Mouse (Mus musculus) forebrain, embryonic 14.5 days (tissue): ENCODE measurements at regions not wholly inside any gene's neighbourhood (a gene's known extent, or its start where the extent isn't known, plus 50 kb on each side); places are given as distances from the start of the nearest gene placed in this dataset.

Source experiments
- ATAC-seq: fragments of 200-750 bp; cut with Nextera tagmentation; 2 replicates; pipeline ENCODE4 v1.8.0; 2017; ENCODE audit warnings: mild to moderate bottlenecking, moderate library complexity
- DNase-seq: peaks from one replicate; pipeline ENCODE4 v3.0.0-alpha.2; 2015; ENCODE audit warnings: low spot score
- H3K27ac ChIP-seq: fragments of 300-500 bp; sonication (generic); 2 replicates; pipeline ENCODE4 v1.5.1; 2014; ENCODE audit warnings: low read depth, mild to moderate bottlenecking, control low read depth, low read length, moderate library complexity
- H3K27me3 ChIP-seq: fragments of 300-500 bp; sonication (generic); replicated peaks from 2 replicates; pipeline ENCODE4 v1.6.1; 2014; ENCODE audit warnings: low read length, control low read depth, mixed read lengths; ENCODE audit not compliant: control insufficient read depth, insufficient read depth
- H3K36me3 ChIP-seq: fragments of 300-500 bp; sonication (generic); 2 replicates; pipeline ENCODE4 v1.6.1; 2014; ENCODE audit warnings: low read length, control low read depth; ENCODE audit not compliant: control insufficient read depth, insufficient read depth
- H3K4me1 ChIP-seq: fragments of 300-500 bp; sonication (generic); 2 replicates; pipeline ENCODE4 v1.6.1; 2014; ENCODE audit warnings: antibody characterized with exemption, low read length, control low read depth; ENCODE audit not compliant: control insufficient read depth, insufficient read depth
- H3K4me2 ChIP-seq: fragments of 300-500 bp; sonication (generic); 2 replicates; pipeline ENCODE4 v1.6.1; 2014; ENCODE audit warnings: mild to moderate bottlenecking, control low read depth, low read length
- H3K4me3 ChIP-seq: fragments of 300-500 bp; sonication (generic); 2 replicates; pipeline ENCODE4 v1.5.1; 2014; ENCODE audit warnings: low read depth, low read length, control low read depth
- H3K9ac ChIP-seq: fragments of 300-500 bp; sonication (generic); 2 replicates; pipeline ENCODE4 v1.6.1; 2014; ENCODE audit warnings: mild to moderate bottlenecking, low read length, control low read depth, moderate library complexity
- H3K9me3 ChIP-seq: fragments of 300-500 bp; sonication (generic); replicated peaks from 2 replicates; pipeline ENCODE4 v1.6.1; 2016; ENCODE audit warnings: low read length, control low read depth, mixed read lengths; ENCODE audit not compliant: control insufficient read depth
- WGBS: fragments of 180-500 bp; shearing (Covaris S2); extraction: QIAGEN DNeasy Blood & Tissue Kit; methylation state at CpG from one replicate; pipeline ENCODE4 v1.1.7; 2014; 5-methylcytosine and 5-hydroxymethylcytosine counted together

DNA sequence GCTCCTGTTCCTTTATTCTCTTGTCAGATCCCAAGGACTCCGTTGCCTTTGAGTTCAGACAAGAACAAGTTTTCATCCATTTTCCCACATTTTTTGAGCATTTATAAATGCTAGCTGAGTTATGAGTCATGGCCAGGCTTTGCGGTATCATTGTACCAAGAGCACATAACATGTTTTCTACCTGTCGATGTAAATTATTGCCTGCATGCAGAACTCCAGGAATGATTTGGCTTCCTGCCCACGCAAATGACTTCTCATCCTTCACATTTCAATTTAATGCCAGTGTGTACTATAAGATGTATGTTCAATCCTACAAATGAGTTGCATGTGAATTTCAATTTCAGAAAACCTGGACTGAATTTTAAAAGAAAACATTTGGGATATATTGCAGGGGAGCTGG lies 285.0 kb upstream of the Rbms1 start:
- Histone ChIP-seq H3K36me3 (no peaks in the 10 kb centered on the region), H3K27me3 (no peaks in the 10 kb centered on the region; the same call in 1 of the 2 replicates), H3K4me1 (no peaks in the 10 kb centered on the region), H3K27ac (no peak overlapping the region), H3K4me2 (no peak overlapping the region), H3K4me3 (no peak overlapping the region), H3K9ac (no peak overlapping the region), H3K9me3 (no peaks in the 10 kb centered on the region)
- WGBS: 90% methylated on average over 4 of the region's 4 CpGs
- no peak for ATAC-seq
- DNase-seq: no peak

DNA sequence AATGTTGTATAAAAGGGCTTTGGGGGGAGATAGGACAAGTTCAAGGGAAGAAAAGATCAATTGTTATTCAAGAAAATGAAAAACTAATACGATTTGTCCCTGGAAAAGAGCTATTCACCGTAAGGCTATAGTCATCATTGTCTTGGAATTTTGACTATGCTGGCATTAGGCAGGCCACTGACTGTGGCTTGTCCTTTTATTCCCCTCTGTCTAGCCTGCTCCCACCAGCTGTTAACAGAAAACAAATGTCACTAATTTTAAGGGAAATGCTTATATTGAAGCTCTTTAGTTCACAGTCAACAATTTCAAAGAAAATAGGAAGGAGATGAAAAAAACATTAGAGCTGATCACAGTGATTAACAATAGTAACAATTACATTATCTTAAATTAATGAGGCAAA lies 284.3 kb upstream of the Rbms1 start:
- ATAC-seq: no peak
- no peaks in the 10 kb centered on the region for H3K36me3 ChIP-seq
- 18% methylated on average over 2 of the region's 2 CpGs for WGBS

DNA sequence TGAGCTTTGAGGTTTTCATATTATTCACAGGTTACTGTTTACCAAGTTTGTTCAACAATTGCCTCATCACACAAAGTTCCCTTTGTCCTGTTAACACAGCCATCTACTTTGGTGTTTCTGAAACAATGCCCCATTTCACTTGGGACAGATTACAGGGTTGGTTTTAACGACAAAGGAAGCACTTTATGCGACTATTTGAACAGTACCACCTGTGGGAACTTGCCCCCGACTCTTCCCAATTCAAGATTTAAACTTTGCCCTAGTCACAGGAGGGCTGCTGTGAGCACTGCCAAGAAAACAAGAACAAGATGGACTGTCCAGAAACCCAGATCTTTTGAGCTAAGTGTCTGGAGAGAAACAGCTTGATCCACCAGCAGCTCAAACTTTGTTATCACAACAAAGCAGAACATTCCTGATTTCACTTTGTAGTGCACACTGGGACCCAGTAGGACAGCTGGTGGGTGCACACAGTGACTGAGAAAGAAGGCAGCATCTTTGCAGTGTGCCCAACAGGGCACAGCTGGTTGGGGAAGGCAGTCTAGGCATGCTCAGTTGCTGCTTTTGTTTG lies 283.8 kb upstream of the Rbms1 start:
- H3K9me3 ChIP-seq: no peaks in the 10 kb centered on the region
- WGBS: 9% methylated on average over 3 of the region's 3 CpGs

More for the DNA sequence above, 284.3 kb upstream of the Rbms1 start:
- Histone ChIP-seq H3K9ac (no peak overlapping the region), H3K27ac (no peak overlapping the region), H3K9me3 (no peaks in the 10 kb centered on the region), H3K4me1 (no peaks in the 10 kb centered on the region), H3K4me3 (no peak overlapping the region), H3K27me3 (no peaks in the 10 kb centered on the region; the same call in 1 of the 2 replicates), H3K4me2 (no peak overlapping the region)
- no peak for DNase-seq

DNA sequence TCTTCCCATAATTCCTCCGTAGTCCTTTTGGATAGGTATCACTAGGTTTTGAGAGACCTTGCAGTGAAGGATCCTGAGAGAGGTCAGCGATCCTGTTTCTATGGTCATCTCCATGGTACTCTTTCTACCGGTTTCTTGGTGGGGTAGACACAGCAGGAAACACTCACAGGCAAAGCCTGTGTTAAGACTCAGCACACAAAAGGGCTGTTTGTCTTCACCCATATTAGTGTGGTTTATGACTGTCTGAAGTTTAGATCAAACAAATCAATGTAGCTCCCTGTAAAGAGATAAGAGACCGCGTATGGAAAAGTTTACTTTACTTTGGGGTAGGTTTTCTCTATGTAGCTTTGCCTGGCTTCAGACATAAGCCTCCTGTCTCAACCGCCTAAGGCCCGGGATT lies 282.5 kb upstream of the Rbms1 start:
- Histone ChIP-seq H3K27ac (no peak overlapping the region), H3K9ac (no peak overlapping the region), H3K9me3 (no peaks in the 10 kb centered on the region), H3K4me2 (no peak overlapping the region), H3K27me3 (no peaks in the 10 kb centered on the region; the same call in 1 of the 2 replicates), H3K4me3 (no peak overlapping the region), H3K36me3 (no peaks in the 10 kb centered on the region), H3K4me1 (no peaks in the 10 kb centered on the region)
- no peak for DNase-seq
- ATAC-seq: no peak
- WGBS: 91% methylated on average over 7 of the region's 7 CpGs

More for the DNA sequence above, 283.8 kb upstream of the Rbms1 start:
- ATAC-seq: no peak
- Histone ChIP-seq H3K4me1 (no peaks in the 10 kb centered on the region), H3K9ac (no peak overlapping the region), H3K4me3 (no peak overlapping the region), H3K4me2 (no peak overlapping the region), H3K36me3 (no peaks in the 10 kb centered on the region), H3K27me3 (no peaks in the 10 kb centered on the region; the same call in 1 of the 2 replicates), H3K27ac (no peak overlapping the region)
- DNase-seq: no peak

DNA sequence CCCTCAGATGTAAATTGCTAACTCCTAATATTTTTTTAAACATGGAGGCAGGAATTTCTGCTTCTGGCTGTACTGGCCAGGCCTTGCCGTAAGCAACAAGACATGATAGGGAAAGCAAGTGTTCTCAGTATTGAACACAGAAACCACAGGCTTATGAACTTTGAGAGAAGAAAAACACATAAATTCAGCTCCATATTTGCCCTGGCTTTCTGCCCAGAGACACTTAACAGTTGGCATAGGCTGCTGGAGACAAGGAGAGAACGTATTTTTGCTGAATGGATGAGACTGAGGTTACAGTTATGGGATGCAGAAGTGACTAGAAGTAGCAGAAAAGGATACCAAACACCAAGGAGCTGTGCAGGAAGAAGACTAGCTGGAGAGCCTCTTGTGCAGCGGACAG lies 258.7 kb upstream of the Rbms1 start:
- Histone ChIP-seq H3K9ac (no peak overlapping the region), H3K27me3 (no peaks in the 10 kb centered on the region), H3K27ac (no peak overlapping the region), H3K4me1 (no peaks in the 10 kb centered on the region), H3K9me3 (no peaks in the 10 kb centered on the region), H3K4me2 (no peak overlapping the region), H3K4me3 (no peak overlapping the region), H3K36me3 (no peaks in the 10 kb centered on the region)
- DNase-seq (peak; percentile 45), ATAC-seq (no peak)
- 85% methylated on average over 3 of the region's 3 CpGs for WGBS

DNA sequence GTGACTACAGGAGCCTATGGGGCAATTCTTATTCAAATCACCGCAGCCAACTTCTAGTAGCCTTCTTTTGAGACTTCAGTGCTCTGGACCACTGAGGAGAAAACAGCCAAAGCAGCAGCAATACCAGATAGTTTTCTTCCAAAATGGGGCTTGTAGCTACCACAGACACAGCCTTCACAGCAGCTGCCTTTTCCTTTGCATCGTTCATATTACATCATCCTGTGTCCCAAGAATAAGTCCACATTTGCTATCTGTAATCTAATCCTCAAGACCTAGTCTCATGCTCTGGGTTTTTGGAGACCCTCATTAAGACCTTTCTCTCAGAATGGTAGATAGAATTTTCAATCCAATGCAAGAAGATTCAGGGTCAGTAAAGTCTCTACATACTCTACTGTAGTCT lies 258.2 kb upstream of the Rbms1 start:
- no peak for ATAC-seq
- 93% methylated on average over 2 of the region's 2 CpGs for WGBS
- H3K4me1 ChIP-seq: no peaks in the 10 kb centered on the region

DNA sequence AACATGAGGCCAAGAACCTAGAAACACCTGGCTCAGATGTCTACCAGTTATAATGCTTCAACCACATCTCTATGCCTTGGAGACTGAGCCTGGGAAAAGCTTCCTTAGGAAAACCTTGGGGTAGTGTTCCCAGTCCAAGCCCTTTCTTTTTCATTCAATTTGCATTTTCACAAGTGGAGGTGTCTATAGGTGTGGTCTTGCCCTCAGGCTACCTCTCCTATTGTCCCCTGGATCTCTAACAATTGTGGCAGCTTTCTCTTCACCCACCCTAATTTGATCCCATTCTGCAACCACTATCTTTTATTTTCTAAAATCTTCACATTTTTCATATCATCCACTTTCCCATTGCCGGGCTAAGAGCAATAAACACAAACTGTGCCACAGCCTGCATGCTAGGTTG lies 251.0 kb upstream of the Rbms1 start:
- H3K4me3 ChIP-seq: no peak overlapping the region
- 83% methylated on average over 1 of the region's 1 CpGs for WGBS
- H3K27me3 ChIP-seq: no peaks in the 10 kb centered on the region
- H3K9me3 ChIP-seq: no peaks in the 10 kb centered on the region
- no peak overlapping the region for H3K9ac ChIP-seq
- H3K4me2 ChIP-seq: no peak overlapping the region
- ATAC-seq (no peak), DNase-seq (no peak)
- no peaks in the 10 kb centered on the region for H3K36me3 ChIP-seq
- no peaks in the 10 kb centered on the region for H3K4me1 ChIP-seq
- H3K27ac ChIP-seq: no peak overlapping the region

More for the DNA sequence above, 258.2 kb upstream of the Rbms1 start:
- Histone ChIP-seq H3K9ac (no peak overlapping the region), H3K9me3 (no peaks in the 10 kb centered on the region), H3K4me2 (no peak overlapping the region), H3K27me3 (no peaks in the 10 kb centered on the region), H3K27ac (no peak overlapping the region), H3K4me3 (no peak overlapping the region), H3K36me3 (no peaks in the 10 kb centered on the region)
- no peak for DNase-seq

DNA sequence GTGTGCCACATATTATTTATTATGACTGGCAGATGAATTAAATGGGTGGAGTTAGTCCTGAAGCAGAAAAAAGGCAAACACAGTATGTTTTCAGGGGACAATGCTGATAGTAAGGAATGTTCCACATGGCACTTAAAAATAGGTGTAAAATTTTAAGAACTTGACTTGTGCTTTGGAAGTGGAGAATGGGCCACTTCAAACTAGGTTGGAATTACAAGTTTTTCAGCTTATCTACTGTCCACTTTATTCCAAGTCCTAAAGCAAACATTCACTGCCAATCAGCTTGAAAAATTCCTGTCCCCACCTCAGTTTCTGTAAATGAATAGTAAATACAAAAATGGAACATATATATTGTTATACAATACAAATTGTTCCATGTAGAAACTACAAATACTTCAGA lies 238.4 kb upstream of the Rbms1 start:
- ATAC-seq (no peak), DNase-seq (no peak)
- Histone ChIP-seq H3K36me3 (no peaks in the 10 kb centered on the region), H3K27ac (no peak overlapping the region), H3K4me2 (no peak overlapping the region), H3K9me3 (no peaks in the 10 kb centered on the region), H3K27me3 (no peaks in the 10 kb centered on the region), H3K4me3 (no peak overlapping the region), H3K4me1 (no peaks in the 10 kb centered on the region), H3K9ac (no peak overlapping the region)

DNA sequence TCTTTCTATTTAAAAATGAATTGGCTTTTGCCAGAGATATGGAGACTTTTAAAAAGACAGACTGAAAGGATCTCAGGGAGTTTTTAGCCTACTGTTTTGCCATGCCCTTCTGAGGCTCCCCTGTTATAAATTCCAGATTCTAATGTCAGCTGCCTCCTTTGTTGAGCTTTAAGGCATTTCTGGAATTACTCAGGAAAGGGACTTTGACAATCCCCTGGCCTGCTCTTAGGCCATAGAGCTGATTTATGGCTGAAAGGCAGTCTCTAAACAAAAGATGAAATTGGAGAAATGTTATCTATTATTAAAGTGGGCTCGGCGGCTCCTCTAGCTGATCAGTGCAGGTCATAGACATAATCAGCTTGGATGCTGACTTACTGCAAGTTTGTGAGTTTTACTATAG lies 231.0 kb upstream of the Rbms1 start:
- 75% methylated on average over 2 of the region's 2 CpGs for WGBS
- H3K4me1 ChIP-seq: no peaks in the 10 kb centered on the region
- ATAC-seq (no peak), DNase-seq (no peak)
- H3K27ac ChIP-seq: no peak overlapping the region
- no peaks in the 10 kb centered on the region for H3K9me3 ChIP-seq
- H3K4me3 ChIP-seq: no peak overlapping the region
- no peak overlapping the region for H3K4me2 ChIP-seq
- no peaks in the 10 kb centered on the region for H3K36me3 ChIP-seq
- no peak overlapping the region for H3K9ac ChIP-seq
- H3K27me3 ChIP-seq: no peaks in the 10 kb centered on the region
